Mouse (Mus musculus) kidney, postnatal 0 days (tissue): ENCODE results near the gene Lyl1. TPM values are rescaled to one million over a fixed set of nuclear protein-coding genes. Genes with fewer than 3 reads are reported as not detected.

Experiments used
- ATAC-seq: fragments of 200-750 bp; cut with Nextera tagmentation; replicated peaks from 2 replicates; pipeline ENCODE4 v1.8.0; 2017; ENCODE audit warnings: low read depth, moderate number of reproducible peaks, moderate TSS enrichment, moderate library complexity; ENCODE audit not compliant: low FRiP score
- DNase-seq: peaks from one replicate; pipeline ENCODE4 v3.0.0-alpha.2; 2016; ENCODE audit warnings: low spot score
- H3K27ac ChIP-seq: fragments of 300-500 bp; sonication (generic); 2 replicates; pipeline ENCODE4 v1.5.1; 2014; ENCODE audit warnings: mild to moderate bottlenecking
- H3K27me3 ChIP-seq: fragments of 300-500 bp; sonication (generic); 2 replicates; pipeline ENCODE4 v1.6.1; 2014; ENCODE audit warnings: low read length, mixed read lengths; ENCODE audit not compliant: insufficient read depth
- H3K36me3 ChIP-seq: fragments of 300-500 bp; sonication (generic); 2 replicates; pipeline ENCODE4 v1.6.1; 2014; ENCODE audit warnings: low read length, mixed read lengths; ENCODE audit not compliant: insufficient read depth
- H3K4me1 ChIP-seq: fragments of 300-500 bp; sonication (generic); replicated peaks from 2 replicates; pipeline ENCODE4 v1.6.1; 2014; ENCODE audit warnings: antibody characterized with exemption, low read length, mixed read lengths; ENCODE audit not compliant: insufficient read depth
- H3K4me2 ChIP-seq: fragments of 300-500 bp; sonication (generic); 2 replicates; pipeline ENCODE4 v1.6.1; 2014; ENCODE audit warnings: mild to moderate bottlenecking, low read length, moderate library complexity, mixed read lengths
- H3K4me3 ChIP-seq: fragments of 300-500 bp; sonication (generic); replicated peaks from 2 replicates; pipeline ENCODE4 v1.5.1; 2014; ENCODE audit warnings: low read depth, low read length
- H3K9ac ChIP-seq: fragments of 300-500 bp; sonication (generic); 2 replicates; pipeline ENCODE4 v1.6.1; 2014; ENCODE audit warnings: low read depth, low read length
- H3K9me3 ChIP-seq: fragments of 300-500 bp; sonication (generic); replicated peaks from 2 replicates; pipeline ENCODE4 v1.6.1; 2016; ENCODE audit warnings: low read length, inconsistent platforms, mixed read lengths
- CTCF ChIP-seq: IDR thresholded peaks from 2 replicates; pipeline ENCODE4 v1.5.1; 2016; ENCODE audit warnings: antibody characterized with exemption, low read depth, mild to moderate bottlenecking, moderate library complexity
- WGBS: fragments of 180-500 bp; shearing (Covaris S2); extraction: QIAGEN DNeasy Blood & Tissue Kit; methylation state at CpG from one replicate; pipeline ENCODE4 v1.1.7; 2014; 5-methylcytosine and 5-hydroxymethylcytosine counted together
- polyA plus RNA-seq: library from polyadenylated mRNA; unstranded; fragments of >200 nt; fragmentation: Nextera tagmentation; extraction: Ambion mirVana; gene quantifications from 2 replicates; pipeline ENCODE4 v1.2.1, GENCODE M21; 2015

The Lyl1 gene
- polyA plus RNA-seq, 1 experiment from 2014 or later, result 6.1 TPM

DNA sequence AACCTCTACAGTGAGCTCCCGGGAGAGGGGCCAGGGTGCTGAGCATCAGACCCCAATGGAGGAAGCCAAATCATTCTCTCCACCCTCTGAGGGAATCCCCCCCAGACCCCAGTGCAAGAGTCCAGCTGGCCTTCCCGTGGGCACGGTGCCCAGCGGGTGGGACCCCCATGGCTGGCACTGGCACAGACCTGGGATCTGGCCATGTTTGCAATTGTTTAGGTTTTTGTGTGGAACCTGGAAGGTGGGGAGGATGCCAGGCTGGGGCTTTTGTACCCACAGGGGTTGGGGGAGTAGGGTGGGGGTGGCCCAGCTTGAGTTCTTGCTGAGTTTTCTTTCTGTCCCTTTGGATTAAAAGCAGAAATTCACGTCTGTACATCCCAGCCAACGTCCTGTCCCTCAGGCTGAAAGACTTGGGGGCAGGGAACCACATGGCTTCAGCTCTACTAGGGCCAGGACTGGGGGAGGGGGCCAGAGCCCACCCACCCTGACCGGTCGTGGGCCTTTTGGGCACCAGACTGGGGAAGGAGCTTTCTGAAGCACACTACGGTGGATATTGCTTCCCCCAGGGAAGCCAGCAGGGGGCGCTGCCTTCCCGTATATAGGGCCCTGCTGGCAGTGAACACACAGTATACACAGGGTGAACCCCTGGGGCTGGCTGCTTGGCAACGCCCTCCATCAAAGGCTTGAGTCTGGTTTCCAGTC is 7.7 kb downstream of the Lyl1 start:
- peak; percentile 48 for ATAC-seq
- peak; percentile 90 for DNase-seq
- H3K4me3 ChIP-seq, result no peak overlapping the region
- peak; percentile 96 for TF ChIP-seq CTCF
- H3K9ac ChIP-seq, result no peak overlapping the region
- no peak overlapping the region for H3K27ac ChIP-seq
- 18% methylated on average over 12 of the region's 12 CpGs for WGBS
- no peaks in the 10 kb centered on the region for H3K9me3 ChIP-seq
- H3K4me2 ChIP-seq, result no peak overlapping the region
- H3K4me1 ChIP-seq, result peaks cover 63% of the 10 kb centered on the region
- peaks cover 23% of the 10 kb centered on the region; the same call in 1 of the 2 replicates for H3K27me3 ChIP-seq
- H3K36me3 ChIP-seq, result no peaks in the 10 kb centered on the region

DNA sequence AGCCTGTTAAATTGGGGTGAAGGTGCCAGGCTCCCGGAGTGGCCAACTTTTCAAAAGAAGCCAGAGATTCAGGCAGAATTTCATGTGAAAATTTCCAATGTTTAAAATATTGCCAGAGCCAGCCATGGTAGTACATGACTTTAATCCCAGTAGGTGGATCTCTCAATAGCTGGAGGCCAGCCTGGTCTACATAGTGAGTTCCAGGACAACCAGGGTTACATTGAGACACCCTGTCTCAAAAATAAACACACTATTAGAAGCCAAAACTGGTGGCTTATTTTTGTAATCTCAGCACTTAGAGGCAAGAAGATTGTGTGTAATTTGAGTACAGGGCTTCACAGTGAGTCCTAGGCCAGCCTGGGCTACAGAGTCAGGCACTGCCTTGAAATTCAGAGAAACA is 8.7 kb downstream of the Lyl1 start:
- DNase-seq (no peak), ATAC-seq (no peak)
- Histone ChIP-seq H3K4me1 (peaks cover 68% of the 10 kb centered on the region), H3K4me3 (no peak overlapping the region), H3K9ac (no peak overlapping the region), H3K4me2 (no peak overlapping the region), H3K27me3 (peaks cover 21% of the 10 kb centered on the region; the same call in 1 of the 2 replicates), H3K27ac (no peak overlapping the region), H3K36me3 (no peaks in the 10 kb centered on the region), H3K9me3 (no peaks in the 10 kb centered on the region)
- no peak for TF ChIP-seq CTCF
- WGBS, result 97% methylated on average over 1 of the region's 1 CpGs

DNA sequence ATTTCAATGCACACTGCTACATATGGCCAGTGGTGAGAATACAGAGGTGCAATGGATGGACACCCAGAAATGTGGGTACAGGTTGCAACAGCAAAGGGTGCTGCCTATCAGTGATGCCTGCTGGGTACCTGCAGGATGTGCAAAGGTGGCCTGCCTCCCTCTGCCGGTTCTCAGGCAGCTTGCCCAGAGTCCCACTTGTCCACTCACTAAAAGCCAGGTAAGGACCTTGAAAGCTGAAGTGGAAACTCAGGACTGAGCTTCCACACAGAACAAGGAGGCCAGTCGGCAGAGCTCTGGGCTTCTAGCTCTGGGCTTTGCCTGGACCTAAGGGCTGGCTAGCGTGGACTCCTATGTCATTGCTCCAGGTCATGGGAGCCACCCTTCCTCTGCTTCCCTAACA is 10.1 kb downstream of the Lyl1 start:
- TF ChIP-seq CTCF, result no peak
- Histone ChIP-seq H3K4me3 (no peak overlapping the region), H3K27ac (peak overlapping the region; percentile 82; the same call in 1 of the 2 replicates), H3K4me2 (no peak overlapping the region), H3K27me3 (peaks cover 12% of the 10 kb centered on the region; the same call in 1 of the 2 replicates), H3K36me3 (no peaks in the 10 kb centered on the region), H3K9ac (no peak overlapping the region), H3K9me3 (no peaks in the 10 kb centered on the region), H3K4me1 (peaks cover 71% of the 10 kb centered on the region)
- WGBS, result 40% methylated on average over 3 of the region's 3 CpGs
- DNase-seq, result no peak
- ATAC-seq, result no peak

DNA sequence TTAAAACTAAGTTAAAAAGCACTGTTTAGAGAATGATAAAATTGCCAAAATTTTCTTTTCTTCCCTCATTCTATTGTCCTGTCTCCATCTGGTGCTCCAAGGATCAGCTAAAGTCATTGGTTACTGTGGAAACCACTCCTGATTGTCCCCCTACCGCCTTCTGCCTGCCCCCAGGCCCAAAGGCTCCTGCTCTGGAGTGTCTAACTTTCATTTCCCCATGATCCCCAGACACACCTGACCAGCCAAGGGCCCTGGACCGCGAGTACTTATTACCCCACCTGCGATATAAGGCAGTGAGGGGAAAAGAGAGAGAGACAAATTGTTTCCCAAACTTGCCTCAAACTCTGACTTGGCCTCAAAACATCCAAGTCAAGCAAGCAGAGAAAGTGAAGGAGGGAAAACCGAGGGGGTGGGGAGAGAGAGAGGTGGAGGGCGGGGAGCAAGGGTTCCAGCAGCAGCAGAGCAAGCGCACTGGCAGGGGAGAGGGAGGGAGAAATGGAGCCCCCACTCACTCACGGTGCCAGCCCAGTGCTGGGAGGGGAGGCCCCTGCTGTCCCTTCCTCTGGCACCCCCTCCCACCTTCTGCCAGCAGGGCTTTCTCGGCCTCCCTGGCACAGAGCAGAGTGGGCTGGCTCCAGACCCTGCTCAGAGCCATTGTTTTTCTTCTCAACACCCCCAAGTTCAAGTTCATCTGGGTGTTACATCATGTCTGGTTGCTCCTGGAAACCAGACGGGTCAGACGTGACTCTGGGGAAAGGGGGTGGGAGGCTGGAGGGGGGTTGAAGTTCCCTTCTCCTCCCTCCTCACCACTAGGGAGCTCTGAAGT is 10.9 kb downstream of the Lyl1 start:
- no peaks in the 10 kb centered on the region for H3K9me3 ChIP-seq
- H3K9ac ChIP-seq, result no peak overlapping the region
- peak; percentile 85 for DNase-seq
- H3K27me3 ChIP-seq, result peaks cover 8% of the 10 kb centered on the region; the same call in 1 of the 2 replicates
- no peak overlapping the region for H3K4me3 ChIP-seq
- H3K4me2 ChIP-seq, result peak overlapping the region; percentile 34; the same call in 1 of the 2 replicates
- 12% methylated on average over 10 of the region's 11 CpGs for WGBS
- peak; percentile 76 for ATAC-seq
- TF ChIP-seq CTCF, result no peak; the same call in 1 of the 2 replicates
- no peaks in the 10 kb centered on the region for H3K36me3 ChIP-seq
- peaks cover 63% of the 10 kb centered on the region for H3K4me1 ChIP-seq
- H3K27ac ChIP-seq, result peak overlapping the region; percentile 82

DNA sequence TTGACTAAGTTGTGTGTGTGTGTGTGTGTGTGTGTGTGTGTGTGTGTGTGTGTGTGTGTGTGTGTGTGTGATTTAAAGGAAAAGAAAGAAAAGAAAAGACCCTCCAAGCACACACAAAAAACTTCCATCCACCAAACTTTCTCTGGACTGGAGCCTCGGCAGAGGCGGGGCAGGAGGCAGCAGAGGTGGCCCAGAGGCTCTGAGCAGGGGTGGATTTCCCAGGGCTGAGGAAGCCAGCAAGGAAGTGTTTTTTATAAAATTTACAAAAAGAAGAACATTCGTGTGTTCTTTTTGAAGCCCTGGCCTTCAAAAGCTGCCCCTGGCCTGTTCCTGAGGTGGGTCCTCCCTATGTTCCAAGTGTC is 11.5 kb downstream of the Lyl1 start:
- DNase-seq (peak; percentile 70), ATAC-seq (no peak)
- no peak overlapping the region for H3K4me2 ChIP-seq
- H3K27ac ChIP-seq, result peak overlapping the region; percentile 82
- TF ChIP-seq CTCF, result no peak
- 16% methylated on average over 3 of the region's 3 CpGs for WGBS
- no peak overlapping the region for H3K4me3 ChIP-seq
- H3K4me1 ChIP-seq, result peaks cover 57% of the 10 kb centered on the region
- H3K27me3 ChIP-seq, result peaks cover 5% of the 10 kb centered on the region; the same call in 1 of the 2 replicates
- no peaks in the 10 kb centered on the region for H3K9me3 ChIP-seq
- no peaks in the 10 kb centered on the region for H3K36me3 ChIP-seq
- H3K9ac ChIP-seq, result no peak overlapping the region

DNA sequence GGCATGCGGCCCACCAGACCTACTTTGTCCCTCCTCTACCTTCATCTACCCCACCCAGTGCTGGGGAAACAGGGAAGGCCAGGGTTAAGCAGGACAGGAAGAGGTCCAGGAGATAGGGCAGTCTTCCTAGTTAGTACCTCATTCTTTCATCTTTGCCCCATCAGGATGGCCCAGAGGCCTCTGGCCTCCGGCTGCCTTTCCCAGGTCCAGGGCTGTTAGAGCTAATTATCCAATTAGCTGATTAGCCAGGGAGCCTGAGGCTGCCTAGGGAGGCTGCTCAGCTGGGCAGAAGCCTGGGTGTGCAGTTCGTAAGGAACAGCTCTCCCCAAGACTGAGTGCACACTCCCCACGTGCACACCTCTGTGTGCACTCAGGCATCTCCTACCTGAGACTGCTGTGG is 12.1 kb downstream of the Lyl1 start:
- Histone ChIP-seq H3K4me1 (peaks cover 52% of the 10 kb centered on the region), H3K9ac (no peak overlapping the region)
- no peak for TF ChIP-seq CTCF

More for the DNA sequence above, 12.1 kb downstream of the Lyl1 start:
- H3K27ac ChIP-seq, result peak overlapping the region; percentile 82
- 0 out of 2 replicates have a peak, but pooled peaks have one; percentile 1 for ATAC-seq
- no peaks in the 10 kb centered on the region for H3K9me3 ChIP-seq
- H3K27me3 ChIP-seq, result no peaks in the 10 kb centered on the region
- H3K4me3 ChIP-seq, result no peak overlapping the region
- H3K36me3 ChIP-seq, result no peaks in the 10 kb centered on the region
- 43% methylated on average over 4 of the region's 4 CpGs for WGBS
- DNase-seq, result no peak
- H3K4me2 ChIP-seq, result no peak overlapping the region
